Mouse (Mus musculus) G1E (cell line): ENCODE measurements at regions not wholly inside any gene's neighbourhood (a gene's known extent, or its start where the extent isn't known, plus 50 kb on each side); places are given as distances from the start of the nearest gene placed in this dataset.

Source experiments
- CTCF ChIP-seq: IDR thresholded peaks from 2 replicates; pipeline ENCODE4 v1.5.1; 2012; ENCODE audit warnings: low read depth, low read length, inconsistent platforms, mixed read lengths
- GATA1 ChIP-seq: IDR thresholded peaks from 2 replicates; pipeline ENCODE4 v1.6.1; 2012; ENCODE audit warnings: borderline replicate concordance, low read length, inconsistent platforms, mixed read lengths
- GATA2 ChIP-seq: IDR thresholded peaks from 2 replicates; pipeline ENCODE4 v1.6.1; 2012; ENCODE audit warnings: low read depth, low read length, inconsistent platforms, borderline replicate concordance
- POLR2AphosphoS5 ChIP-seq: IDR thresholded peaks from 2 replicates; pipeline ENCODE4 v1.6.1; 2012; ENCODE audit warnings: low read depth, low read length, inconsistent platforms; ENCODE audit not compliant: insufficient replicate concordance

DNA sequence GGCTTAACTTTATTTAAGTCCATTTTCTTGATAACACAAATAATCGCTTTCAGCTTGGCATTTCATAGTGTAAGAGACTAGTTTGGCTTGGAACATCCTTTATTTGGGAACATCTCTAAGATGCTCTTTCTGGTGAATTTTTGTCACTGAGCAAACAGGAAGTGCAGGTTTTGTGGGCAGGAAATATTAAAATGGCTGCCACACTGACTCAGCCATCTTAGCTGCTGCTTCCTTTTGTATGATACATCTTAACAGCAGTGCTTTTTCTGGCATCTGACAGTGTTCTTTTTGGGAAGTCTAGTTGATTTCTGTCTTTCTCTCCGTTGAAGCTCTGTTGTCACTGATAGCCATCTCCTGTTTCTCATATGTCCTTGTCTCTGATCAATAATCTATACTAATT lies 329.4 kb upstream of the Tet2 start:
- no peak for TF ChIP-seq CTCF
- no peak for TF ChIP-seq GATA1
- TF ChIP-seq POLR2AphosphoS5, result no peak
- TF ChIP-seq GATA2, result no peak
